Mouse (Mus musculus) 416B (cell line): ENCODE data around the gene Serpinb6b.

Experiments
- DNase-seq: peaks from one replicate; pipeline ENCODE4 v3.0.0; 2011; ENCODE audit warnings: low read depth

Gene Serpinb6b

GRCm38 (mm10) chr13:32974889-32975460 lies 10.0 kb downstream of the Serpinb6b start:
- DNase-seq, result no peak

GRCm38 (mm10) chr13:32975710-32976109 lies 10.7 kb downstream of the Serpinb6b start:
- no peak for DNase-seq

GRCm38 (mm10) chr13:32982556-32983042 lies 17.6 kb downstream of the Serpinb6b start:
- DNase-seq, result no peak

- DNase-seq, result no peak
Observed at GRCm38 (mm10) chr13:32986256-32986655, 21.2 kb downstream of the Serpinb6b start.

- no peak for DNase-seq
Observed at GRCm38 (mm10) chr13:32993152-32993893, 28.3 kb downstream of the Serpinb6b start.

- no peak for DNase-seq
Observed at GRCm38 (mm10) chr13:32993894-32994242, 28.9 kb downstream of the Serpinb6b start.

GRCm38 (mm10) chr13:32995051-32995450 lies 30.0 kb downstream of the Serpinb6b start:
- DNase-seq, result no peak

- peak; percentile 2 for DNase-seq
Observed at GRCm38 (mm10) chr13:33001341-33001740, 36.3 kb downstream of the Serpinb6b start.

GRCm38 (mm10) chr13:33002950-33003349 lies 37.9 kb downstream of the Serpinb6b start, which contains the start of gene Serpinb9:
Serpinb9 (plus strand) TSS chr13:33003250.
- no peak for DNase-seq

GRCm38 (mm10) chr13:33003523-33004413 lies 38.8 kb downstream of the Serpinb6b start:
- DNase-seq, result peak; percentile 81

- peak; percentile 96 for DNase-seq
Observed at GRCm38 (mm10) chr13:33004414-33005105, 39.6 kb downstream of the Serpinb6b start.

GRCm38 (mm10) chr13:33005501-33006075 lies 40.6 kb downstream of the Serpinb6b start:
- DNase-seq, result no peak

- no peak for DNase-seq
Observed at GRCm38 (mm10) chr13:33006555-33006954, 41.5 kb downstream of the Serpinb6b start.

GRCm38 (mm10) chr13:33012395-33012794 lies 47.4 kb downstream of the Serpinb6b start:
- DNase-seq, result no peak

GRCm38 (mm10) chr13:33013271-33013670 lies 48.3 kb downstream of the Serpinb6b start:
- no peak for DNase-seq

GRCm38 (mm10) chr13:33022371-33022770 lies 57.4 kb downstream of the Serpinb6b start:
- no peak for DNase-seq

GRCm38 (mm10) chr13:33026427-33027057 lies 61.5 kb downstream of the Serpinb6b start:
- DNase-seq, result no peak

GRCm38 (mm10) chr13:33027244-33027643 lies 62.2 kb downstream of the Serpinb6b start, which contains the start of gene Serpinb9b:
Serpinb9b (plus strand) TSS chr13:33027416.
- DNase-seq, result no peak

- DNase-seq, result no peak
Observed at GRCm38 (mm10) chr13:33028146-33028545, 63.1 kb downstream of the Serpinb6b start.

GRCm38 (mm10) chr13:33028550-33028949 lies 63.5 kb downstream of the Serpinb6b start:
- no peak for DNase-seq
